Mouse (Mus musculus) cerebellum, adult 2 months (tissue): Measurements from ENCODE around the gene Tas2r143. TPM values are rescaled to one million over a fixed set of nuclear protein-coding genes. Genes with fewer than 3 reads are reported as not detected.
A peak's percentile ranks its signal among the peaks of the same experiment; 100 is the strongest.

Experiments
- DNase-seq, 2 experiments: peaks; one replicate each; pipeline ENCODE4 v3.0.0; 2021
- H3K27ac ChIP-seq: fragments of 200-500 bp; 2 replicates; pipeline ENCODE4 v1.5.1; 2012; ENCODE audit warnings: low read length, control low read depth, inconsistent platforms; ENCODE audit not compliant: insufficient read depth
- H3K27me3 ChIP-seq: fragments of 200-500 bp; 2 replicates; pipeline ENCODE4 v1.6.1; 2012; ENCODE audit warnings: inconsistent platforms, mild to moderate bottlenecking, low read length, moderate library complexity; ENCODE audit not compliant: control insufficient read depth, insufficient read depth
- H3K4me1 ChIP-seq: fragments of 200-500 bp; 2 replicates; pipeline ENCODE4 v1.6.1; 2011; ENCODE audit warnings: low read length; ENCODE audit not compliant: control insufficient read depth, insufficient read depth
- H3K4me3 ChIP-seq: fragments of 200-500 bp; replicated peaks from 2 replicates; pipeline ENCODE3; 2011; ENCODE audit warnings: mild to moderate bottlenecking, low read depth, low read length, control low read depth; ENCODE audit not compliant: insufficient read depth
- CTCF ChIP-seq: fragments of 200-500 bp; IDR thresholded peaks from 2 replicates; pipeline ENCODE4 v1.5.1; 2011; ENCODE audit warnings: low read depth, mild to moderate bottlenecking, control low read depth, low read length, moderate library complexity, borderline replicate concordance; ENCODE audit not compliant: insufficient read depth
- POLR2A ChIP-seq: fragments of 200-500 bp; IDR thresholded peaks from 2 replicates; pipeline ENCODE4 v1.6.1; 2011; ENCODE audit warnings: low read length, control low read depth, borderline replicate concordance; ENCODE audit not compliant: insufficient read depth
- WGBS: fragments of 180-500 bp; shearing (Covaris S2); methylation state at CpG from one replicate; pipeline ENCODE4 v1.1.7; 2018; 5-methylcytosine and 5-hydroxymethylcytosine counted together
- polyA plus RNA-seq: library from polyadenylated mRNA; depleted of rRNA; stranded (reverse); fragments of >200 nt; gene quantifications from 2 replicates; pipeline ENCODE4 v1.2.3, GENCODE M21; 2012

Tas2r143 gene
- polyA plus RNA-seq, 1 experiment: 0.33 TPM

DNA sequence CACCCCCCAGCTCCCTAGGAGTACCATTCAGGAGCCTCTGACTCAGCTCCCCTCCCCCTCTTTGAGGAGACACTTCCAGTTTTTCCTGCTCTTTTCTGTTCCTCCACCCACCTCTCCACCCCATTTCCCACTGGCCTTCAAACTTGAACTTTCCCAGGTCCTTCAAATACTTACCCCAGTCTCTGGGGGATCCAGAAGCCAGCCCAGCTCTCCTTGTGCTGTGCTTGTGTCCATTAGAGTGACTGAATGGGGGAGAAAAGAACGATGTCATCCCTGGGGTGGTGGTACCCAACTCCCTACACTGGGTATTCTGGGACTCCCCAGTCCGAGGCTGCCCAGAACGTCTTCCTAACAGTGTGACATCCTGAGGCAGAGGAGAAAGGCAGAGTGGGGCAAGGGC is 28.0 kb upstream of the Tas2r143 start:
- Histone ChIP-seq H3K27ac (no peak overlapping the region), H3K27me3 (no peaks in the 10 kb centered on the region), H3K4me1 (peaks cover 4% of the 10 kb centered on the region), H3K4me3 (no peak overlapping the region)
- WGBS: 37% methylated on average over 3 of the region's 3 CpGs
- no peak for DNase-seq
- TF ChIP-seq POLR2A (no peak), CTCF (no peak)

GRCm38 (mm10) chr6:42372421-42372815 is 27.6 kb upstream of the Tas2r143 start:
- TF ChIP-seq POLR2A (no peak), CTCF (no peak)
- Histone ChIP-seq H3K4me3 (no peak overlapping the region), H3K4me1 (peaks cover 4% of the 10 kb centered on the region), H3K27ac (no peak overlapping the region), H3K27me3 (no peaks in the 10 kb centered on the region)
- no peak for DNase-seq
- WGBS: 56% methylated on average over 9 of the region's 9 CpGs

- H3K27me3 ChIP-seq: no peaks in the 10 kb centered on the region
- peak within 1 kb of the TSS; percentile 46 for H3K4me3 ChIP-seq
- TF ChIP-seq POLR2A (no peak), CTCF (peak; percentile 51; the same call in 1 of the 2 replicates)
- peak; percentile 58 to 72 for DNase-seq
- H3K27ac ChIP-seq: no peak within 1 kb of the TSS
- peaks cover 4% of the 10 kb centered on the region for H3K4me1 ChIP-seq
- under 1% methylated on average over 32 of the region's 36 CpGs for WGBS
Measured at GRCm38 (mm10) chr6:42372816-42373547, 27.1 kb upstream of the Tas2r143 start, which contains the start of gene Epha1. Gene Epha1, minus strand, starts transcription at chr6:42373268.

- peaks cover 4% of the 10 kb centered on the region for H3K4me1 ChIP-seq
- 42% methylated on average over 7 of the region's 7 CpGs for WGBS
- TF ChIP-seq POLR2A (no peak), CTCF (no peak)
- peak in 1 of 2 experiments; percentile 18 for DNase-seq
- H3K27ac ChIP-seq: no peak overlapping the region
- no peaks in the 10 kb centered on the region for H3K27me3 ChIP-seq
- peak overlapping the region; percentile 22 for H3K4me3 ChIP-seq
Measured at GRCm38 (mm10) chr6:42373669-42374430, 26.2 kb upstream of the Tas2r143 start.

DNA sequence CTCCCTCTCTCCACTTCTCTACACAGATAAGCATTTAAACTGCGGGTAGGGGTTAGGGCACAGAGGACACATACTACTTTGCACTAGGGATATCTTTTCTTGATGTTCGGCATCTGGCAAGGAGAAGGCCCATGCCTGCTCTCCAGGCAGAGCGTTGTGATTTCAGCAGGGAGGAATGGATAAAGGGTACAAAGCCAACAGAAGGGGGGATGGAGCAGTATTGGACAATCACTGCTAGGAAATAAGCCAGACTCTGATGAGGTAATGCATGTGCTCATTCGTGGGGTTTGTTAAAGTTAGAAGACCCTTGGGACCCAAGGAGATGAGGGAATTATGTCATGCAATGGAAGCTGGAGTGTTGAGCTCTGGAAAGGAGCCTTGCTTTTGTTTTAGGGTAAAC is 25.3 kb upstream of the Tas2r143 start:
- H3K27ac ChIP-seq: no peak overlapping the region
- H3K4me3 ChIP-seq: no peak overlapping the region
- 76% methylated on average over 4 of the region's 4 CpGs for WGBS
- H3K4me1 ChIP-seq: peaks cover 4% of the 10 kb centered on the region
- TF ChIP-seq POLR2A: no peak
- no peak for TF ChIP-seq CTCF
- no peak for DNase-seq
- H3K27me3 ChIP-seq: no peaks in the 10 kb centered on the region

DNA sequence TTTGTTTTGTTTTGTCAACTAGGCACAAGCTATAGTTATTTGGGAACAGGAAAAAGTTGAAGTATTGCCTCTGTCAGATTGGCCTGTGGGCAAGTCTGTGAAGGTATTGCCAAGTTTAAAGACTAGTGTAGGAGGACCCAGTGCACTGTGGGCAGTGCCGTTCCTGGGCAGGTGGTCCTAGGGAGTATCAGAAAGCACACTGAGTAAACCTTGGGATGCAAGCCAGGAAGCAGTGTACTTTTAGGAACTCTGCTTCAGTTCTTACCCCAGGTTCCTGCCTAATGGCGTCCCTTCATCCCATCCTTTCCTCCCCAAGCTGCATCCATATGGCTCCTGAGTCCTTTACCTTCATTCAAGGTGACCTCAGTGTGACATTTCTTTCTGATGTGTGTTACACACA is 24.9 kb upstream of the Tas2r143 start:
- DNase-seq: no peak
- WGBS: 91% methylated on average over 2 of the region's 2 CpGs

GRCm38 (mm10) chr6:42376016-42376415 is 24.0 kb upstream of the Tas2r143 start:
- peaks cover 4% of the 10 kb centered on the region for H3K4me1 ChIP-seq
- DNase-seq: no peak
- WGBS: 67% methylated on average over 4 of the region's 4 CpGs
- H3K27ac ChIP-seq: no peak overlapping the region
- no peak overlapping the region for H3K4me3 ChIP-seq
- H3K27me3 ChIP-seq: no peaks in the 10 kb centered on the region
- no peak for TF ChIP-seq CTCF
- TF ChIP-seq POLR2A: no peak

More for the DNA sequence above, 24.9 kb upstream of the Tas2r143 start:
- no peak overlapping the region for H3K27ac ChIP-seq
- no peaks in the 10 kb centered on the region for H3K27me3 ChIP-seq
- H3K4me1 ChIP-seq: peaks cover 4% of the 10 kb centered on the region
- no peak overlapping the region for H3K4me3 ChIP-seq
- TF ChIP-seq CTCF (no peak), POLR2A (no peak)

DNA sequence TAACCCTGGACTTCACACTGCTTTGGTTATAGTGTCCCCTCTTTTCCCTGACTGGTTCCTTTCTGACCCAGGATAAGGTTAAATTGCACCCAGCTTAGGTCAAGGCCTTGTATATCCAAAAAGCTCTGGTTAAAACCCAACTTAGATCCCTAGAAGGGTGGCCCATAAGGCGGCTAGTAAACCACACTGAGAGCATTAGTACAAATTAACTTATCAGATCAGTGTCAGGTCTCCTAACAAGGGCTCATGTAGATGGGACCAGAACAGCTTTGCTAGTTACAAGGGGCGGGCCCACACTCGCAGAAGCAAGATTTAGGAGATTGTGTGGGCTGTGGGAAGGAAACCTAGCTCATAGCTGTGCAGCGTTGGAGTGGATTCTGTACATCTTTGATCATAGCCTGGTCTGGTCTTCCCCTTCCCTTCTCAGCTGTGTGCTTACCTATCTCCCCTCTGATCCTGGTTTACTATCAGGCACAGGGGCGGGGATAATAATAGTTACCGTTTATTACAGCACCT is 23.5 kb upstream of the Tas2r143 start:
- H3K27ac ChIP-seq: no peak overlapping the region
- H3K4me1 ChIP-seq: peaks cover 4% of the 10 kb centered on the region
- no peak for TF ChIP-seq CTCF
- no peak for TF ChIP-seq POLR2A
- no peaks in the 10 kb centered on the region for H3K27me3 ChIP-seq
- H3K4me3 ChIP-seq: no peak overlapping the region
- WGBS: 90% methylated on average over 6 of the region's 6 CpGs
- DNase-seq: no peak
